Mouse (Mus musculus) myocyte (in vitro differentiated cells): Measurements from ENCODE around the gene Itgav. TPM values are rescaled to one million over a fixed set of nuclear protein-coding genes. Genes with fewer than 3 reads are reported as not detected.

Source experiments
- H3K27me3 ChIP-seq: one replicate; pipeline ENCODE4 v1.6.1; 2011; ENCODE audit not compliant: control insufficient read depth, insufficient read depth, insufficient read length
- H3K36me3 ChIP-seq: one replicate; pipeline ENCODE4 v1.6.1; 2011; ENCODE audit not compliant: control insufficient read depth, insufficient read depth
- H3K4me2 ChIP-seq: one replicate; pipeline ENCODE4 v1.6.1; 2011; ENCODE audit warnings: low read depth, control low read depth
- H3K4me3 ChIP-seq: one replicate; pipeline ENCODE4 v1.5.1; 2011; ENCODE audit warnings: mild to moderate bottlenecking, control low read depth, moderate library complexity
- H3K79me2 ChIP-seq: one replicate; pipeline ENCODE4 v1.6.1; 2011; ENCODE audit not compliant: control insufficient read depth, insufficient read depth
- H3ac ChIP-seq: one replicate; pipeline ENCODE4 v1.6.1; 2011; ENCODE audit not compliant: control insufficient read depth, insufficient read length
- CEBPB ChIP-seq: IDR thresholded peaks from 2 replicates; pipeline ENCODE4 v1.6.1; 2011; ENCODE audit warnings: mild to moderate bottlenecking, moderate library complexity; ENCODE audit not compliant: poor library complexity, insufficient read depth, severe bottlenecking
- E2F4 ChIP-seq: IDR thresholded peaks from one replicate; pipeline ENCODE4 v1.6.1; 2011; ENCODE audit warnings: mild to moderate bottlenecking, control low read depth, moderate library complexity; ENCODE audit not compliant: insufficient read depth
- MAX ChIP-seq: IDR thresholded peaks from one replicate; pipeline ENCODE4 v1.6.1; 2011; ENCODE audit warnings: low read depth, mild to moderate bottlenecking, control low read depth
- MYOD1 ChIP-seq, 3 experiments: IDR thresholded peaks; one replicate each; pipeline ENCODE4 v1.6.1; 2011; ENCODE audit warnings: control low read depth in 2 of 3, low read depth in 2 of 3, mild to moderate bottlenecking in 2 of 3, moderate library complexity in 1 of 3; ENCODE audit not compliant: insufficient read length in 2 of 3, control insufficient read depth in 1 of 3
- MYOG ChIP-seq, 3 experiments: IDR thresholded peaks; one replicate each; pipeline ENCODE4 v1.6.1; 2011; ENCODE audit warnings: control low read depth in 2 of 3, low read depth in 2 of 3, mild to moderate bottlenecking in 2 of 3; ENCODE audit not compliant: insufficient read length in 2 of 3, control insufficient read depth in 1 of 3, insufficient read depth in 1 of 3
- POLR2A ChIP-seq: IDR thresholded peaks from one replicate; pipeline ENCODE4 v1.6.1; 2011; ENCODE audit warnings: low read depth, mild to moderate bottlenecking, control low read depth, moderate library complexity; ENCODE audit not compliant: insufficient read length
- POLR2AphosphoS2 ChIP-seq: IDR thresholded peaks from one replicate; pipeline ENCODE4 v1.6.1; 2011; ENCODE audit warnings: low read depth, control low read depth; ENCODE audit not compliant: insufficient read length
- REST ChIP-seq: IDR thresholded peaks from one replicate; pipeline ENCODE4 v1.6.1; 2011; ENCODE audit warnings: mild to moderate bottlenecking, control low read depth, moderate library complexity; ENCODE audit not compliant: insufficient read depth, insufficient read length
- SRF ChIP-seq: IDR thresholded peaks from one replicate; pipeline ENCODE4 v1.6.1; 2011; ENCODE audit warnings: low read depth; ENCODE audit not compliant: control insufficient read depth, insufficient read length
- TCF12 ChIP-seq: IDR thresholded peaks from one replicate; pipeline ENCODE4 v1.6.1; 2011; ENCODE audit warnings: mild to moderate bottlenecking, control low read depth; ENCODE audit not compliant: poor library complexity, insufficient read depth, severe bottlenecking
- TCF3 ChIP-seq: IDR thresholded peaks from one replicate; pipeline ENCODE4 v1.6.1; 2011; ENCODE audit warnings: low read depth, control low read depth; ENCODE audit not compliant: insufficient read length
- USF1 ChIP-seq: IDR thresholded peaks from one replicate; pipeline ENCODE4 v1.6.1; 2011; ENCODE audit warnings: low read depth, mild to moderate bottlenecking, control low read depth, moderate library complexity
- polyA plus RNA-seq: library from polyadenylated mRNA; unstranded; fragments of >200 nt; fragmentation: generic; extraction: Trizol; gene quantifications from one replicate; pipeline ENCODE4 v1.2.1, GENCODE M21; 2012; ENCODE audit warnings: missing spikeins

The Itgav gene
- polyA plus RNA-seq, 1 experiment, result 26.2 TPM

DNA sequence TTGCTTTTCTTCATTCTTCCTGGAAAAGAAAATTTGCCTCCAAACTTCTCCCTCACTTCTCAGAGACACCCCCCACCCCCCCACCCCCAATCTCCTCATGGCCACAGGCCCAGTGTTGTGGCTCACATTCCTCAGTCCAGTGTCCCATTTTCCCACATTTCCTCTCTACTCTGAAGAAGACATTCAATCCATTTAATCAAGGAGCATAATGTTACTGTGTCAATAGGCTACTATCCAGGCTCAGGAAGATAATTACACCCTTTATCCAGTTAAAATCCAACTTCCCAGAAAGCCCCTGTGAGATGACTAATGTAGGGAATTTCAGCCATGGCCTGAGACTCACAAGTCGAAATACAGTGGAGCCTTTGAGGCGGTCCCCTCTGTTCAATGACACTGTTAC is 33.8 kb upstream of the Itgav start:
- Histone ChIP-seq H3ac (no peak overlapping the region), H3K4me3 (no peak overlapping the region), H3K27me3 (no peaks in the 10 kb centered on the region), H3K79me2 (no peaks in the 10 kb centered on the region), H3K36me3 (no peaks in the 10 kb centered on the region), H3K4me2 (no peak overlapping the region)
- no peak for TF ChIP-seq TCF12
- TF ChIP-seq SRF, result no peak
- TF ChIP-seq REST, result no peak
- no peak for TF ChIP-seq MAX
- TF ChIP-seq POLR2A, result no peak
- no peak for TF ChIP-seq TCF3
- no peak for TF ChIP-seq USF1
- no peak for TF ChIP-seq MYOD1 (IDR thresholded peaks at IDR 0.05; ENCODE audit: control insufficient read depth in 1 of 3, insufficient read length in 2 of 3, low read depth in 2 of 3)
- no peak for TF ChIP-seq E2F4
- no peak for TF ChIP-seq POLR2AphosphoS2
- TF ChIP-seq MYOG (IDR thresholded peaks at IDR 0.05; ENCODE audit: control insufficient read depth in 1 of 3, insufficient read depth in 1 of 3, insufficient read length in 2 of 3, low read depth in 2 of 3), result no peak
- TF ChIP-seq CEBPB, result no peak

DNA sequence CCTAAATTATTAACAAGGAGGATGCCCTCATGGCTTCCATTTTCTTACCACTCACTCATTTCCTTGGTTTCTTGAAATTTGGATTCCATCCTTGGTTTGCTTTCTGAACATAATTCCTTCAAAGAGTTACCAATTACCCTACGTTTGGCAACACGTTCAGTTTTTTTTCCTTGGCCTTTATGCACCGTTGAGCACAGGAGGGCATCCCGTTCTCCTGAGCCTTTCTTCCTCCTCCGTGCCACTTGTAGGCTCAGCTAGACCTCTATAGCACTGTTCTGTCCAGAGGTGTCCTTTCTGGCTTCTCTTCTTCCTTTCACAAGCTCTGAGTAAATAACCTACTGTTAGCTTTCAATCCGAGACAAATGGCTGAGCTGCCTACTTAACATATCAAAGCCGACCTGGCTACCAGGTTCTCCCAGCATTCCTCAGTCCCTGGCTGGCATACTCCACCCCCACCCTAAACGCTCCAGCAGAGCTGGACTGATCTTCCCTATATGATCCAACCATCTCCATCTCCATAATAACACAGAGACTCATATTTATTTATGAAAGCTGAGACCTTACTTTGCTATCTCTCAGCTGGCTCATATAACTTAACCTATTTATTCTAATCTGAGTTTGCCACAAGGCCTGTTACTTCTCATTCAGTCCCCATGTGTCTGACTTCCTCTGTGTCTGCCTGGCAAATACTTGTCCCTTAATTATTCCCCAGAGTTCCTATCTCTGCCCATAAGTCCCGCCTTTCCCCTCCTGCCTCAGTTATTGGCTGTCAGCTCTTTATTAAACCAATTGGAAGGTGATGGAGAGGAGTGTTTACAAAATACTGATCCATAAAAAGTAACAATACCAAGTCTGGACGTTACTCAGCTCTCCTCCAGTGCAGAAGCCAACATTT is 31.3 kb upstream of the Itgav start:
- TF ChIP-seq MAX, result no peak
- TF ChIP-seq E2F4, result no peak
- TF ChIP-seq POLR2AphosphoS2, result no peak
- no peak for TF ChIP-seq POLR2A
- TF ChIP-seq TCF12, result no peak
- no peak for TF ChIP-seq MYOG (IDR thresholded peaks at IDR 0.05; ENCODE audit: control insufficient read depth in 1 of 3, insufficient read depth in 1 of 3, insufficient read length in 2 of 3, low read depth in 2 of 3)
- no peak for TF ChIP-seq TCF3
- TF ChIP-seq SRF, result no peak
- no peak for TF ChIP-seq MYOD1 (IDR thresholded peaks at IDR 0.05; ENCODE audit: control insufficient read depth in 1 of 3, insufficient read length in 2 of 3, low read depth in 2 of 3)
- TF ChIP-seq USF1, result no peak
- no peak for TF ChIP-seq REST
- no peak for TF ChIP-seq CEBPB
- Histone ChIP-seq H3K79me2 (no peaks in the 10 kb centered on the region), H3K4me2 (no peak overlapping the region), H3K27me3 (no peaks in the 10 kb centered on the region), H3ac (no peak overlapping the region), H3K4me3 (no peak overlapping the region), H3K36me3 (no peaks in the 10 kb centered on the region)

DNA sequence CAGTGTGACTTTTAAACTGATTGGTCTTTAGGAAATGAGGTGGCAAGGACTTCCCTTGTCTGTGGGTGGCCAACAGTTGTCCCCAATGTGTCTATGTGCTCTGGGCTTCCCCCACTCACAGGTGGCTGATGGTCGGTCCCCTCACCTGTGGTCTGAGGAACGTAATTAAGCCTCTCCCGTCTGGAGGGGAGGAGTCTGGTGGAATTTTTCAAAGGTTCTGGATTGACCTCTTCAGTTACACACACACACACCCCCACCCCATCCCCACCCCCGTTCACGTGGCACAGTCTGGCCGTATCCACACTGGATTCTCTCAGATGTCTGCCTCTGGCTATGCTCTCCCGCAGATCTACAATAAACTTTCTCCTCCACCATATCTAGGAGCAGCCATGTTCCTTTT is 30.1 kb upstream of the Itgav start:
- Histone ChIP-seq H3K36me3 (no peaks in the 10 kb centered on the region), H3K4me3 (no peak overlapping the region), H3K79me2 (no peaks in the 10 kb centered on the region), H3ac (no peak overlapping the region), H3K4me2 (no peak overlapping the region), H3K27me3 (no peaks in the 10 kb centered on the region)
- TF ChIP-seq POLR2A (no peak), USF1 (no peak), REST (no peak), SRF (no peak), TCF12 (no peak), CEBPB (no peak), POLR2AphosphoS2 (no peak), MYOD1 (IDR thresholded peaks at IDR 0.05; ENCODE audit: control insufficient read depth in 1 of 3, insufficient read length in 2 of 3, low read depth in 2 of 3) (no peak), TCF3 (no peak), E2F4 (no peak), MYOG (IDR thresholded peaks at IDR 0.05; ENCODE audit: control insufficient read depth in 1 of 3, insufficient read depth in 1 of 3, insufficient read length in 2 of 3, low read depth in 2 of 3) (no peak), MAX (no peak)

DNA sequence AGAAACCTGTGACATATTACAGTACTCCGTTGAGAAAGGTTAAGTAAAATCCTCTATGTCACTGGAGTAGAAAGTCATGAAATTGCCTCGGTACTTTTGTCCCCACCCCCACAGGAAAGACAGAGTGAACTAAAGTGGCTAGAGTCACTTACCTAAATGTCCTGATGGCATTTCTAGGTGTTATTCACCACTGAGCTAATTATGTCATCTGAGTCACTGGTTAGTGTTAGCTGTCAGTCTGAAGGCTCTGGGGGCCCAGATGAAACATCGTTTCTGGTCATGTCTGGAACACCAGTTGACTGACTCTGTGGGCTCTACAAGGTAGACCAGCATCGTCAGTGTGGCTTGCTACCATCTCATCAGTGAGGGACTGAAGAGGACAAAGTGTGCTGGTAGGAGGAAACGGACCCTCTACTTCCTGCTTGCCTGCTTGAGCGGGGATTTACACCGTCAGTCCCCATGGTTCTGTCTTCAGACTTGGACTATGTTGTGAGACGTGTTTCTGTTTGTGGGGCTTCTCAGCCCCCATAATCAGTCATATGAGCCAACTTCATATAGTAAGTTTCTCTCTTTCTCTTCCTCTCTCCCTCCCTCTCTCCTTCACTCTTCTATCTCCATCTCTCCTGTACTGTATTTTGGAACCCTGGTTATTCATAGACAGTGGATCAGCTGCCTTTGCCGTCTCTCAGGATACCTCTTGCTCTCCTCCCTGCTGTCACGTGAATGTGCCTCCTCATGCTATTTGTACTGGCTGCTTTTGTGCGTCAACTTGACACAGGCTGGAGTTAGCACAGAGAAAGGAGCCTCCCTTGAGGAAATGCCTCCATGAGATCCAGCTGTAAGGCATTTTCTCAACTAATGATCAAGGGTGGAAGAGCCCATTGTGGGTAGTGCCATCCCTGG is 28.6 kb upstream of the Itgav start:
- H3ac ChIP-seq, result no peak overlapping the region
- no peak overlapping the region for H3K4me3 ChIP-seq
- H3K79me2 ChIP-seq, result no peaks in the 10 kb centered on the region
- H3K4me2 ChIP-seq, result no peak overlapping the region
- no peaks in the 10 kb centered on the region for H3K36me3 ChIP-seq
- no peak for TF ChIP-seq MYOG (IDR thresholded peaks at IDR 0.05; ENCODE audit: control insufficient read depth in 1 of 3, insufficient read depth in 1 of 3, insufficient read length in 2 of 3, low read depth in 2 of 3)
- no peak for TF ChIP-seq CEBPB
- no peak for TF ChIP-seq SRF
- no peak for TF ChIP-seq USF1
- TF ChIP-seq TCF3, result no peak
- no peak for TF ChIP-seq MYOD1 (IDR thresholded peaks at IDR 0.05; ENCODE audit: control insufficient read depth in 1 of 3, insufficient read length in 2 of 3, low read depth in 2 of 3)
- no peak for TF ChIP-seq E2F4
- TF ChIP-seq TCF12, result no peak
- TF ChIP-seq POLR2AphosphoS2, result no peak
- H3K27me3 ChIP-seq, result no peaks in the 10 kb centered on the region
